Comparison of ENCODE assay signal across 20 mouse cellular contexts in the genomic region with DNA sequence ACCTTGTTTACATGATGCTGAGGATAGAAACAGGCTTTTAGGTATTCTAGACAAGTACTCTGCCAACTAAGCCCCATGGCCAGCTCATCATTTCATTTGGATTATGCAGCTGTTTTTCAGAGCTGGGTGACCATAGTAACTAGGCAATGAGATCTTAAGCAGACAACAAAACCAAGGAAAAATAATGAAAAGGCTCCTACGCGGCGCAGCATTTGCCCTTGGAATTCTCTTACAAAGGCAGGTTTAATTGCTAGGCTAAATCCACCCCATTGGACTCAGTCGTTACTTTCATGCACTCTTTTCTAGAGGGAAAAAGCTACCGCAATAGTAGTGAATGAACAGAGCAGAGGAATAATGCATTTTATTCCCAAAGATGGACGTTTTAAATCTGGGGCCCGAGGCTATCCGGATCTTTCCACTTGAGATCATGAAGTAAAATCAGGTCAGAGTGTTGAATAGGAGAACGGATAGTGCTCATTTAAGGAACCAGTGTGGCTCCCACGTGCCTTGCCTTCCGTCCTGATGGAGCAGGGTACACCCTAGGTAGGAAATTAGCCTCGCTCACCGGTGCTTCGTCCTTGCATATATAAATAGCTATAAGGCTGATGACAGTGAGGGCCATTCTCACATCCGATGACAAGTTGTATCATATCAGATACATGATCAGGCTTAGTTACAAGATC.
DNase-seq lines count a peak whose midpoint lies in the region; ATAC-seq and TF ChIP-seq lines count a peak whose summit lies in the region.
"Had no signal": no experiment of that assay in that cellular context is flagged by ENCODE, and none has a peak within 500 bp of the region (broad histone marks: within the 10 kb centered on the region; RNA-seq: fewer than 3 reads in every experiment).

No protein-coding gene starts in this region.

- H3K4me2 ChIP-seq in hindbrain, postnatal 0 days (ENCODE audit: low read depth, low read length) = 0 out of 2 replicates have a peak overlapping the region, but pooled peaks have one; percentile 21
- no peak overlapping the region for H3K4me2 ChIP-seq in hindbrain, embryonic 11.5 days (replicated peaks; ENCODE audit: low read depth, low read length)
- peak overlapping the region; percentile 17 for H3K4me2 ChIP-seq in forebrain, embryonic 16.5 days (ENCODE audit: low read length)
- peak overlapping the region; percentile 31; the same call in 1 of the 2 replicates for H3K4me2 ChIP-seq in midbrain, postnatal 0 days (ENCODE audit: low read depth, low read length, poor library complexity, severe bottlenecking)
- H3K4me2 ChIP-seq: lung, embryonic 15.5 days had no signal

- ATAC-seq in hindbrain, postnatal 0 days = no peak; the same call in 1 of the 2 replicates
- ATAC-seq in hindbrain, embryonic 11.5 days (ENCODE audit: low FRiP score) = no peak
- ATAC-seq in forebrain, embryonic 16.5 days = peak; percentile 57
- ATAC-seq in midbrain, postnatal 0 days (ENCODE audit: low FRiP score) = peak; percentile 23; the same call in 1 of the 2 replicates
- ATAC-seq: activated CD4-positive, CD25-positive, alpha-beta regulatory T cell, adult 4 months; intestine, postnatal 0 days had no signal

- no peak overlapping the region for H3K27ac ChIP-seq in hindbrain, postnatal 0 days
- no peak overlapping the region for H3K27ac ChIP-seq in hindbrain, embryonic 11.5 days (ENCODE audit: low read depth, low read length)
- no peak overlapping the region for H3K27ac ChIP-seq in forebrain, embryonic 16.5 days (ENCODE audit: low read length)
- no peak overlapping the region for H3K27ac ChIP-seq in midbrain, postnatal 0 days (ENCODE audit: low read depth, low read length)
- H3K27ac ChIP-seq: embryonic facial prominence, embryonic 12.5 days; hindbrain, embryonic 10.5 days; lung, embryonic 15.5 days had no signal

- no peak for TF ChIP-seq POLR2A in lung, adult 2 months (IDR thresholded peaks at IDR 0.05; ENCODE audit: borderline replicate concordance, extremely low read depth, low read depth, low read length)

- peak; percentile 19 for DNase-seq in cerebellum, adult 11-12 months
- DNase-seq in cerebellum, postnatal 36 days = no peak
- DNase-seq in hindbrain, postnatal 0 days (ENCODE audit: low spot score) = peak; percentile 9
- no peak for DNase-seq in hindbrain, embryonic 11.5 days (ENCODE audit: low spot score)
- DNase-seq in midbrain, postnatal 0 days (ENCODE audit: low spot score) = no peak
- no peak for DNase-seq in thymus, adult 18-20 months
- DNase-seq in lung, adult 2 months = no peak
- DNase-seq: adrenal gland, postnatal 36 days; kidney, postnatal 14 days; layer of hippocampus, adult 9-11 months; liver; right cerebral cortex, adult 18-20 months; spleen, adult 18-20 months had no signal

- 63% methylated on average over 15 of the region's 15 CpGs for WGBS in hindbrain, postnatal 0 days
- 84% methylated on average over 15 of the region's 15 CpGs for WGBS in hindbrain, embryonic 11.5 days
- 9% methylated on average over 15 of the region's 15 CpGs for WGBS in forebrain, embryonic 16.5 days
- WGBS in midbrain, postnatal 0 days = 31% methylated on average over 15 of the region's 15 CpGs
- 88% methylated on average over 15 of the region's 15 CpGs for WGBS in lung, adult 2 months

- no peak overlapping the region for H3K4me3 ChIP-seq in hindbrain, postnatal 0 days (ENCODE audit: low read length)
- no peak overlapping the region for H3K4me3 ChIP-seq in hindbrain, embryonic 11.5 days (ENCODE audit: low read depth, low read length)
- H3K4me3 ChIP-seq in forebrain, embryonic 16.5 days (replicated peaks; ENCODE audit: low read length) = no peak overlapping the region
- H3K4me3 ChIP-seq in midbrain, postnatal 0 days (ENCODE audit: low read depth, low read length) = no peak overlapping the region
- H3K4me3 ChIP-seq in lung, adult 2 months (replicated peaks; ENCODE audit: extremely low read depth, low read depth, low read length) = no peak overlapping the region
- H3K4me3 ChIP-seq: embryonic facial prominence, embryonic 12.5 days; hindbrain, embryonic 10.5 days; lung, embryonic 15.5 days had no signal

- no peak overlapping the region for H3K9ac ChIP-seq in hindbrain, postnatal 0 days (replicated peaks; ENCODE audit: low read length)
- H3K9ac ChIP-seq in hindbrain, embryonic 11.5 days (ENCODE audit: low read depth, low read length) = no peak overlapping the region
- H3K9ac ChIP-seq in forebrain, embryonic 16.5 days (replicated peaks; ENCODE audit: low read depth, low read length) = no peak overlapping the region
- no peak overlapping the region for H3K9ac ChIP-seq in midbrain, postnatal 0 days (replicated peaks; ENCODE audit: low read length, poor library complexity, severe bottlenecking)
- H3K9ac ChIP-seq: embryonic facial prominence, embryonic 12.5 days; lung, embryonic 15.5 days had no signal

- H3K36me3 ChIP-seq in hindbrain, postnatal 0 days (ENCODE audit: insufficient read depth, low read length) = no peaks in the 10 kb centered on the region
- H3K36me3 ChIP-seq in hindbrain, embryonic 11.5 days (ENCODE audit: control insufficient read depth, insufficient read depth, low read length) = no peaks in the 10 kb centered on the region
- no peaks in the 10 kb centered on the region for H3K36me3 ChIP-seq in forebrain, embryonic 16.5 days (ENCODE audit: control insufficient read depth, insufficient read depth)
- no peaks in the 10 kb centered on the region for H3K36me3 ChIP-seq in midbrain, postnatal 0 days (ENCODE audit: insufficient read depth, low read length)
- H3K36me3 ChIP-seq: embryonic facial prominence, embryonic 12.5 days; heart, embryonic 12.5 days; hindbrain, embryonic 10.5 days; lung, embryonic 15.5 days had no signal

- no peaks in the 10 kb centered on the region for H3K9me3 ChIP-seq in hindbrain, postnatal 0 days (ENCODE audit: low read length)
- no peaks in the 10 kb centered on the region for H3K9me3 ChIP-seq in hindbrain, embryonic 11.5 days (ENCODE audit: control insufficient read depth, low read length)
- no peaks in the 10 kb centered on the region for H3K9me3 ChIP-seq in forebrain, embryonic 16.5 days (ENCODE audit: control insufficient read depth, low read length)
- H3K9me3 ChIP-seq in midbrain, postnatal 0 days (ENCODE audit: low read length) = no peaks in the 10 kb centered on the region
- H3K9me3 ChIP-seq: embryonic facial prominence, embryonic 12.5 days; heart, embryonic 12.5 days; hindbrain, embryonic 10.5 days; lung, embryonic 15.5 days had no signal

- H3K27me3 ChIP-seq in hindbrain, postnatal 0 days (ENCODE audit: insufficient read depth, low read length) = no peaks in the 10 kb centered on the region
- H3K27me3 ChIP-seq in hindbrain, embryonic 11.5 days (ENCODE audit: control insufficient read depth, insufficient read depth, low read length) = no peaks in the 10 kb centered on the region
- no peaks in the 10 kb centered on the region for H3K27me3 ChIP-seq in forebrain, embryonic 16.5 days (replicated peaks; ENCODE audit: control insufficient read depth, insufficient read depth, low read length)
- no peaks in the 10 kb centered on the region for H3K27me3 ChIP-seq in midbrain, postnatal 0 days (ENCODE audit: insufficient read depth, low read length)
- H3K27me3 ChIP-seq: embryonic facial prominence, embryonic 12.5 days; heart, embryonic 12.5 days; lung, embryonic 15.5 days had no signal

- no peak for TF ChIP-seq CTCF in hindbrain, postnatal 0 days (IDR thresholded peaks at IDR 0.05; ENCODE audit: low read depth)
- no peak for TF ChIP-seq CTCF in midbrain, postnatal 0 days (IDR thresholded peaks at IDR 0.05)
- no peak for TF ChIP-seq CTCF in lung, adult 2 months (IDR thresholded peaks at IDR 0.05; ENCODE audit: insufficient read depth, low read length)

- H3K4me1 ChIP-seq in hindbrain, postnatal 0 days (ENCODE audit: insufficient read depth, low read length) = 0 out of 2 replicates have a peak, but pooled peaks cover 6% of the 10 kb centered on the region
- H3K4me1 ChIP-seq in hindbrain, embryonic 11.5 days (replicated peaks; ENCODE audit: control insufficient read depth, insufficient read depth, low read length) = no peaks in the 10 kb centered on the region
- peaks cover 15% of the 10 kb centered on the region for H3K4me1 ChIP-seq in forebrain, embryonic 16.5 days (replicated peaks; ENCODE audit: control insufficient read depth, insufficient read depth, low read length)
- H3K4me1 ChIP-seq in midbrain, postnatal 0 days (ENCODE audit: insufficient read depth, low read length) = no peaks in the 10 kb centered on the region
- no peaks in the 10 kb centered on the region for H3K4me1 ChIP-seq in lung, adult 2 months (ENCODE audit: control insufficient read depth, insufficient read depth, low read length)
- H3K4me1 ChIP-seq: embryonic facial prominence, embryonic 12.5 days; heart, embryonic 12.5 days; hindbrain, embryonic 10.5 days; lung, embryonic 15.5 days had no signal

Comparison
In these comparisons a context has a peak if more than half of its experiments do, and no peak if none do; other contexts are left out.
1. DNase-seq: peak in cerebellum, adult 11-12 months (single experiment) and hindbrain, postnatal 0 days (single experiment); none in cerebellum, postnatal 36 days (0 of 2), hindbrain, embryonic 11.5 days (single experiment), midbrain, postnatal 0 days (single experiment), thymus, adult 18-20 months (0 of 2) and lung, adult 2 months (single experiment).
2. ATAC-seq: peak in forebrain, embryonic 16.5 days (single experiment) and midbrain, postnatal 0 days (single experiment); none in hindbrain, postnatal 0 days (single experiment) and hindbrain, embryonic 11.5 days (single experiment).